Mouse (Mus musculus) spleen, postnatal 4 days (tissue): ENCODE measurements around the gene Cdk6.
A peak's percentile ranks its signal among the peaks of the same experiment; 100 is the strongest.

Source experiments
- DNase-seq, 2 experiments: peaks; one replicate each; pipeline ENCODE4 v3.0.0; 2022; ENCODE audit warnings: low spot score in 2 of 2

Gene Cdk6

GRCm38 (mm10) chr5:3483054-3483722 lies 141.9 kb downstream of the Cdk6 start:
- DNase-seq, result no peak

GRCm38 (mm10) chr5:3486579-3487282 lies 145.4 kb downstream of the Cdk6 start:
- no peak for DNase-seq

- DNase-seq, result no peak
These were observed 147.0 kb downstream of the Cdk6 start for GRCm38 (mm10) chr5:3488146-3488774.

GRCm38 (mm10) chr5:3490358-3490757 lies 149.1 kb downstream of the Cdk6 start:
- DNase-seq, result no peak

GRCm38 (mm10) chr5:3491084-3491483 lies 149.8 kb downstream of the Cdk6 start:
- no peak for DNase-seq

GRCm38 (mm10) chr5:3491883-3492282 lies 150.6 kb downstream of the Cdk6 start:
- DNase-seq, result no peak

GRCm38 (mm10) chr5:3492776-3493636 lies 151.7 kb downstream of the Cdk6 start:
- DNase-seq, result no peak

GRCm38 (mm10) chr5:3493968-3494367 lies 152.7 kb downstream of the Cdk6 start:
- no peak for DNase-seq

GRCm38 (mm10) chr5:3494452-3495187 lies 153.3 kb downstream of the Cdk6 start:
- DNase-seq, result no peak

GRCm38 (mm10) chr5:3497505-3497925 lies 156.2 kb downstream of the Cdk6 start:
- DNase-seq, result no peak

GRCm38 (mm10) chr5:3500298-3500697 lies 159.0 kb downstream of the Cdk6 start:
- DNase-seq, result no peak

- DNase-seq, result no peak
These were observed 159.8 kb downstream of the Cdk6 start for GRCm38 (mm10) chr5:3500957-3501563.

GRCm38 (mm10) chr5:3501564-3502001 lies 160.3 kb downstream of the Cdk6 start:
- no peak for DNase-seq

- DNase-seq, result peak in 1 of 2 experiments; percentile 46
These were observed 161.5 kb downstream of the Cdk6 start for GRCm38 (mm10) chr5:3502610-3503350.

- no peak for DNase-seq
These were observed 162.1 kb downstream of the Cdk6 start for GRCm38 (mm10) chr5:3503373-3503772.

GRCm38 (mm10) chr5:3503836-3504323 lies 162.6 kb downstream of the Cdk6 start:
- DNase-seq, result no peak

GRCm38 (mm10) chr5:3504453-3504852 lies 163.2 kb downstream of the Cdk6 start:
- no peak for DNase-seq

GRCm38 (mm10) chr5:3505553-3505952 lies 164.3 kb downstream of the Cdk6 start:
- DNase-seq, result no peak

- DNase-seq, result no peak
These were observed 167.4 kb downstream of the Cdk6 start for GRCm38 (mm10) chr5:3508480-3509381.
